Mouse (Mus musculus): ENCODE measurements around the gene Cib2. TPM values are rescaled to one million over a fixed set of nuclear protein-coding genes. Genes with fewer than 3 reads are reported as not detected.
"Not testable (repeated sequence)": the region's sequence is repeated elsewhere in the genome, so short reads cannot be mapped to it uniquely, and the experiment has no call there.

Cib2 gene
- polyA plus RNA-seq, 1 experiment, result 7.6 TPM

DNA sequence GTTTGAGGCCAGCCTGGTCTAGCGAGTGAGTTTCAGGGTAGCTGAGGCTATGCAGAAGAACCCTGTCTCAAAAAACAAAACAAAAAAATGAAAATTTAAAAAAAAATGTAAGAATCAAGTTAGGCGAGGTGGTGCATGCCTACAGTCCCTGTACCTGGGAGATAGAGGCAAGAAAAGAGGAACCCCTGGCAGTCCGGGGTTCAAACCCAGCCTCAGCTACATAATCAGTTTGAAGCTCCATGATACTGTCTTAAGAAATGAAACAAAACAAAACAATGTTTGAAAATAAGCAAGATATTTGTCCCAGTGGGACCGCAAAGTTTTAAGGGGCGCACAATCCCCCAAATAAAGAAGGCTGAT is 25.8 kb upstream of the Cib2 start:
- H3K27ac ChIP-seq (ENCODE audit: insufficient read depth, low read length), result no peak overlapping the region
- TF ChIP-seq CTCF (IDR thresholded peaks at IDR 0.05; ENCODE audit: borderline replicate concordance, insufficient read depth, low read length), result no peak
- no peak overlapping the region for H3K4me3 ChIP-seq (ENCODE audit: insufficient read depth, low read length)
- H3K4me1 ChIP-seq (ENCODE audit: control insufficient read depth, insufficient read depth, low read length), result peaks cover 13% of the 10 kb centered on the region

DNA sequence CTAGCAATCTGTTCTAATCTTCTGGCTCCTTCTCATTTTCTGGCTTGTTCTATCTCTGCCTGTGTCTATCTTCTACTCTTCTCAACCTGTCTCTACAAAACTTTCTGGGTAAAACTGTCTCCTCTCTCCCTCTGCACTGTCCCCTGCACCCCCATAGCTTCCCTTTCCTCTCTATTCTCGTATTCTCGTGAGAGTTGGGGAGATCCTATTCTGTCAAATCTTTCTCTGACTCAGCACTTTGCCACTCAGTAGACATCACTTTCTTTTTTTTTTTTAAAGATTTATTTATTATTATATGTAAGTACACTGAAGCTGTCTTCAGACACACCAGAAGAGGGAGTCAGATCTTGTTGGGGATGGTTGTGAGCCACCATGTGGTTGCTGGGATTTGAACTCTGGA is 24.1 kb upstream of the Cib2 start:
- not testable (repeated sequence) for H3K4me1 ChIP-seq (ENCODE audit: control insufficient read depth, insufficient read depth, low read length); H3K4me3 ChIP-seq (ENCODE audit: insufficient read depth, low read length); H3K27ac ChIP-seq (ENCODE audit: insufficient read depth, low read length)

DNA sequence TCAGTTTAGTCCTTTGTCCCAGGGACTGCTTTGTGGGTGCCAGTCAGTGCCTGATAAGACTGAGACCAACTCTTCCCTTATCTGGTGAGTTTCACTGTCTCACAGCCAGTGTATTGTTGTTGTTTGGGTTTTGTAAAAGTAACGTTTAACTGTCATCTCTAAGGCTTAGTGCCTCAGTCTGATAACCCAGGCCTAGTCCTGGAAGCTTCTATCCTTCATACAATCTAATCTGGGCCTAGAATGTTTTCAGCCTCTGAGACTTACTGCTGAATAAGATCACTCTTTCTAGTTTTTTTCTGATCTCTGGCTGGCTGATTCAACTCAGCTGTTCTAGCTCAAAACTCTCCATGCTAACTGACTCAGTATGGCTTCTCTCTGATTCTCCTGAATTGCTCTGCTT is 23.7 kb upstream of the Cib2 start:
- no peak for TF ChIP-seq POLR2A (IDR thresholded peaks at IDR 0.05; ENCODE audit: low read depth, low read length)
- TF ChIP-seq CTCF (IDR thresholded peaks at IDR 0.05; ENCODE audit: borderline replicate concordance, insufficient read depth, low read length), result no peak
- no peak overlapping the region for H3K4me3 ChIP-seq (ENCODE audit: insufficient read depth, low read length)
- no peak overlapping the region for H3K27ac ChIP-seq (ENCODE audit: insufficient read depth, low read length)
- peaks cover 8% of the 10 kb centered on the region; the same call in 1 of the 2 replicates for H3K4me1 ChIP-seq (ENCODE audit: control insufficient read depth, insufficient read depth, low read length)

DNA sequence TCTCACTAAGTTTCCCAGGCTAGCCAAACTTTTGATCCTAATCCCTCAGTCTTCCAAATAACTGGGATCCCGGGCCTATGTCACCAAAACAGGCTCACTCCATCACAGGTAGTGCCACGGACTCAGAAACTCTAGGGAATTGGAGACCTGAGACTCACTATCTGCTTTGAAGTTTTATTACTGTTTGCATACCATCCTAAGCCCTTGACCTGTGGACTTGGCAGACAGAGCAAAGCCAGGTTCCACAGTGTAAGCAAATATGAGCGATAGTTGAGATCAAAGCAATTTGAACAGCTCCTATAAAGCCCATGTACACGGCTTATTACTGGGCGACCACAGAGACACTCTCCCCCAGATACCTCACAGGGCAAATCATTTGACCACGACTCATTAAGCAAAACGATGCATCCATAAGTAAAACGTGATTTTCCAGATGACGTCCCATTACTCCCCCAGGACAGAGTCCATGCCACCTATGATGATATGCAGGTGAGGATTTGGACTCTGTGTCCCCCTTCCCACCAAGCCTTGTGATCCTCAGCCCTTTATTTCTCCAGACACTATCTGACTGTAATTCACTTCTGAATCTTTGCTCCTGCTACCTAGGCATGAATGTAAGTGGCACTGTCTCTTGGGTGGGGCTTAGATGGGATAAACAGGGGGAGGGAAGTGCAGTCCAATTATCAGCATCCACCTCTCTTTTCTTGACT is 11.3 kb upstream of the Cib2 start:
- Histone ChIP-seq H3K4me1 (ENCODE audit: control insufficient read depth, insufficient read depth, low read length) (no peaks in the 10 kb centered on the region), H3K27ac (ENCODE audit: insufficient read depth, low read length) (no peak overlapping the region), H3K4me3 (ENCODE audit: insufficient read depth, low read length) (no peak overlapping the region)
- no peak for TF ChIP-seq CTCF (IDR thresholded peaks at IDR 0.05; ENCODE audit: borderline replicate concordance, insufficient read depth, low read length)
- no peak for TF ChIP-seq POLR2A (IDR thresholded peaks at IDR 0.05; ENCODE audit: low read depth, low read length)

DNA sequence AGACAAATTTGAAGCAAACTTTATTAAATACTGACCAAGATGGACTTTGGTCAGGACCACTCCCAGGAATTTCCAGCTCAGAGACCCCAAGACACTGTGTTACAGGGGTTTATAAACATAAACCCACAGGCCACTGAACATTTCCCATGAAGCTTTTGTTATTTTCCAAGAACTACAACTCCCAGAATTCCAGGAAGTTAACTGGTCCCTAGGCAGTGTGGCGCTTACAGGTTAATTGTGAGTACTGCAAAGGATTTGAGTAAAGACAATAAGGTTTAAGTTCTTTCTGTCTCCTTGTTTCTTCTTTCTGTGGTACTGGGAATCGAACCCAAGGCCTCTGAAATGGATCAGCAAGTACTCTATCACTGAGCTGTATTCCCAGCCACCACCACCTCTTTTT is 8.7 kb upstream of the Cib2 start:
- Histone ChIP-seq H3K27ac (ENCODE audit: insufficient read depth, low read length) (no peak overlapping the region), H3K4me1 (ENCODE audit: control insufficient read depth, insufficient read depth, low read length) (no peaks in the 10 kb centered on the region), H3K4me3 (ENCODE audit: insufficient read depth, low read length) (no peak overlapping the region)
- TF ChIP-seq CTCF (IDR thresholded peaks at IDR 0.05; ENCODE audit: borderline replicate concordance, insufficient read depth, low read length) (no peak), POLR2A (IDR thresholded peaks at IDR 0.05; ENCODE audit: low read depth, low read length) (no peak)

DNA sequence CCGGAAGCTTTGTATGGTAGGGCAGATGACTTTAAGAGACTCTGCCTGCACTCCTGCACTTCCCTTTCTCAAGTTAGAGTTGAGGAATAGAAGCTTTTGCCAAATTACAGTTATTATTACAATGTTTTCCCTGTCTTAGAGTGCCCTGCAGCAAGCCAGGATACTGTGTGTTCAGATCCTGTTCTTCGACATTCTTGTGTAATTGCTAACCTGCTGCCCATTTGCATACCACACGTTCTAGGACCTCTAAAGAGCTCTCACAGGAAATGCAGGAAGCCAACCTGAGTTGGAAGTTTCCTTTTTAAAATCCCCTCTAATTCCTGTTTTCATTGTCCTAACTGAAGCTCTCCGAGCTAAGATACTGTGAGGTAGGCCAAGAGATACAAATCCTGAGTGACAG is 6.9 kb upstream of the Cib2 start:
- Histone ChIP-seq H3K4me3 (ENCODE audit: insufficient read depth, low read length) (no peak overlapping the region), H3K27ac (ENCODE audit: insufficient read depth, low read length) (no peak overlapping the region), H3K4me1 (ENCODE audit: control insufficient read depth, insufficient read depth, low read length) (no peaks in the 10 kb centered on the region)
- TF ChIP-seq CTCF (IDR thresholded peaks at IDR 0.05; ENCODE audit: borderline replicate concordance, insufficient read depth, low read length), result no peak
- TF ChIP-seq POLR2A (IDR thresholded peaks at IDR 0.05; ENCODE audit: low read depth, low read length), result no peak

DNA sequence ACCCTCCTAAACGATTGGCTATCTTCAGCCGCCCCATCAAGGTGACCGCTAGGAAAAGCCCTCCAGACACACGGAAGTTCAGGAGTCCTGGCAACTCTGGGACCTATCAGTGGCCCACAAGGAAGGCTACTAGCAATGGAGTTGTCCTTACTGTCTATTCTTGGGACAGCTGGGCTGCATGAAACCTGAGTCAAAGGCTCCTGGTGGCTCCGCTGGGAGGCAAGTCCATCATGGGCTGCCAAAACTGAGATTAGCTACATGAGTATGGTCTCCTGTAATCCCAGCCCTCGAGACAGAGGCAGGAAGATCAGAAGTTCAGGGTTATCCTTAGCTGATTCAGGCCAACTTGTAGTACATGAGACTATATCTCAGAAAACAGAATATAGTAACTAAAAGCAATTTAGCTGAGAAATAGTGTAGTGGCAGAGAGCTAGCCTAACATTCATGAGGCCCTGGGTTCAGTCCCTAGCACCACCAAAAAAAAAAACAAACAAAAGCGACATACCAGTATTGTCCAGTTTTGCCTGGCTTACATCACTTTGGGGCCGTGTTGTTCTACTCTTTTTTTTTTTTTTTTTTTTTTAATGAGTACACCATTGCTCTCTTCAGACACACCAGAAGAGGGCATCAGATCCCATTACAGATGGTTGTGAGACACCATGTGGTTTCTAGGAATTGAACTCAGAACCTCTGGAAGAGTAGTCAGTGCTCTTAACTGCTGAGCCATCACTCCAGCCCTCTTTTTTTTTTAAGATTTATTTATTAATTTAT is 998 bp upstream of the Cib2 start:
- Histone ChIP-seq H3K4me1 (ENCODE audit: control insufficient read depth, insufficient read depth, low read length) (no peaks in the 10 kb centered on the region), H3K27ac (ENCODE audit: insufficient read depth, low read length) (no peak overlapping the region), H3K4me3 (ENCODE audit: insufficient read depth, low read length) (no peak overlapping the region)
- no peak for TF ChIP-seq POLR2A (IDR thresholded peaks at IDR 0.05; ENCODE audit: low read depth, low read length)
- no peak for TF ChIP-seq CTCF (IDR thresholded peaks at IDR 0.05; ENCODE audit: borderline replicate concordance, insufficient read depth, low read length)

DNA sequence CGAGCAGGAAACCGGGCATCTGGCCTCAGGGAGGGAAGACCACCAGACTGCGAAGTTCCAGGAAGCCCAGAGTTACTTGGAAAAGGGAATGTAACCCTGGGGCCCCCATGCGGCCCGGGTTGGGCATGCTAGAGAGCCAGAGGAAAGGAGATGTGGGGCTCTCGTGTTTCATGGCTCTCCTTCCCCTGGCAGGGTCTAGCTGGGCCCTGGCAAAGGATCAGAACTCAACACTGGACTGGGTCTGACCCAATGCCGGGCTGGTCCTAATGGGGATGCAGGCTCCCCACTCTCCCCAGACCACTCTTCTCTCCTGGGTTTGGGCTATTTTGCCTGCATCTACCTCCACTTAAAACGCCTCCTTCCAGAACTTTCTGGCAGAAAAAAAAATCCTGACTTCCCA is 1.3 kb downstream of the Cib2 start:
- H3K4me3 ChIP-seq (ENCODE audit: insufficient read depth, low read length), result no peak overlapping the region
- TF ChIP-seq POLR2A (IDR thresholded peaks at IDR 0.05; ENCODE audit: low read depth, low read length) (no peak), CTCF (IDR thresholded peaks at IDR 0.05; ENCODE audit: borderline replicate concordance, insufficient read depth, low read length) (no peak)
- H3K27ac ChIP-seq (ENCODE audit: insufficient read depth, low read length), result no peak overlapping the region
- H3K4me1 ChIP-seq (ENCODE audit: control insufficient read depth, insufficient read depth, low read length), result no peaks in the 10 kb centered on the region

DNA sequence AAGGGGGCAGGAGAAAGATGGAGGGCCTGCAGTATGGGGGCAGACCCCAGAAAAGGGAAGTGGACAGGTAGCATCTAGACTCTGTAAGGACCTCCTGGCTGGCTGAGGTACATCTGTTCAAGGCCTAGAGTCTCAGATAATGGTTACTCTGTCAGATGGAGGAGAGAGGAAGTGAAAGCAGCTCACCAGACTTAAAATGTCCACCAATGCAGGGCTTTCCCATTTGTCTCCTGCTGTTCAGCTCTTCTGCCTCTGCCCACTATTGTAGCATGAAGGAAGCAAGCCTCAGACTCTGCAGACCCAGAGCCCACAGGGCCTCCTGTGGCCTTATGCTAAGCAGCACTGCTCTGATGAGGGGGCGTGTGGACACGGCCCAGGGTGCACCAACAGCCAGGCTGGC is 5.0 kb downstream of the Cib2 start:
- TF ChIP-seq CTCF (IDR thresholded peaks at IDR 0.05; ENCODE audit: borderline replicate concordance, insufficient read depth, low read length) (no peak), POLR2A (IDR thresholded peaks at IDR 0.05; ENCODE audit: low read depth, low read length) (no peak)
- H3K27ac ChIP-seq (ENCODE audit: insufficient read depth, low read length), result no peak overlapping the region
- no peak overlapping the region for H3K4me3 ChIP-seq (ENCODE audit: insufficient read depth, low read length)
- no peaks in the 10 kb centered on the region for H3K4me1 ChIP-seq (ENCODE audit: control insufficient read depth, insufficient read depth, low read length)

DNA sequence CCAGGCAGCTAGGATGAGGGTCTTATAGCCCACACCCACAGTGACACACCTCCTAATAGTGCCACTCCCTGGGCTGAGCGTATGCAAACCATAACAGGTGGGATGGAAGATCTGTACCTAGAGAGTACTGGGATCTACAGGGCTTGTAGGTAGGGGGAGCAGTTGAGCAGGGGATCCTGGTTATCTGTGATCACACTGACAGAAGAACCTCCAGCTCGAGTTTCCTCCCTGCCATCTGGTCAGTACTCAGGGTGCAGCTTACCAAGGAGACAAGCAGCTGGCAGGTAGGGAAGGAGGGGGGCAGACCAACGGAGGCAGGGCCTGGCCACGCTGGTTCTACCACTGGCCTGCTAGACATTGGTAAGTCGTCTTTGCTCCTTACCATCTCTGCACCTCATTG is 7.6 kb downstream of the Cib2 start:
- no peaks in the 10 kb centered on the region for H3K4me1 ChIP-seq (ENCODE audit: control insufficient read depth, insufficient read depth, low read length)
- H3K4me3 ChIP-seq (ENCODE audit: insufficient read depth, low read length), result no peak overlapping the region
- TF ChIP-seq POLR2A (IDR thresholded peaks at IDR 0.05; ENCODE audit: low read depth, low read length) (no peak), CTCF (IDR thresholded peaks at IDR 0.05; ENCODE audit: borderline replicate concordance, insufficient read depth, low read length) (no peak)
- H3K27ac ChIP-seq (ENCODE audit: insufficient read depth, low read length), result no peak overlapping the region

All from embryonic fibroblast, embryonic 13.5 days (primary cell).